Mouse (Mus musculus): ENCODE results near the gene Ntsr1. TPM values are rescaled to one million over a fixed set of nuclear protein-coding genes. Genes with fewer than 3 reads are reported as not detected.

Gene Ntsr1
- polyA plus RNA-seq, 1 experiment from 2014 or later, result 0.02 TPM

DNA sequence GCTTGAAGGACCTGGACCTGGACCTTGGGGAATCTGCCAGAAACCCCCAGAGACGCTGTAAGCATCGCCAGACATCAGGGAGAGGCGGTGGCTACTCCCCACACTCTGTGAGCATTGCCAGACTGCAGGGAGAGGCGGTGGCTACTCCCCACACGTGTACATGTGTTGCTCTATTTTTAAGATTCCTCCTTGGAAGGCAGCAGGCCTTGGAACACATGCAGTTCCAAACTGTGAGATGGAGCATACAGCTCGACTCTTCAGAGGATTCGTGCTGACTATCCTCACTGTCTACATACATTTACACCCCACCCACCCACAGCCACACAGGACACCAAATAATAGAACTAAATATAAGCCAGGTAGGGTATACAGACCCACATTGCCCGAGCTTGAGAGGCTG lies 3.9 kb upstream of the Ntsr1 start:
- WGBS (ENCODE audit: insufficient replicate concordance), result 46% methylated on average over 8 of the region's 8 CpGs
- no peaks in the 10 kb centered on the region for H3K9me3 ChIP-seq (replicated peaks; ENCODE audit: control insufficient read depth, low read length)

DNA sequence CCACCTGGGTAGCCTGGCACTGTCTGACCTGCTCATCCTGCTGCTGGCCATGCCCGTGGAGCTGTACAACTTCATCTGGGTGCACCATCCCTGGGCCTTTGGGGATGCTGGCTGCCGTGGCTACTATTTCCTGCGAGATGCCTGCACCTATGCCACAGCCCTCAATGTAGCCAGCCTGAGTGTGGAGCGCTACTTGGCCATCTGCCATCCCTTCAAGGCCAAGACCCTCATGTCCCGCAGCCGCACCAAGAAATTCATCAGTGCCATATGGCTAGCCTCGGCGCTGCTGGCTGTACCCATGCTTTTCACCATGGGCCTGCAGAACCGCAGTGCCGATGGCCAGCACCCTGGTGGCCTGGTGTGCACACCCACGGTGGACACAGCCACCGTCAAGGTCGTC lies 950 bp downstream of the Ntsr1 start:
- ATAC-seq (ENCODE audit: low read depth), result no peak
- no peaks in the 10 kb centered on the region for H3K4me1 ChIP-seq (ENCODE audit: control insufficient read depth, low read depth, low read length)
- H3K27me3 ChIP-seq (ENCODE audit: control insufficient read depth, insufficient read depth, low read depth, low read length), result peaks cover 25% of the 10 kb centered on the region
- no peak overlapping the region for H3K4me3 ChIP-seq (ENCODE audit: low read depth, low read length)
- H3K9me3 ChIP-seq (replicated peaks; ENCODE audit: control insufficient read depth, low read length), result no peaks in the 10 kb centered on the region
- WGBS (ENCODE audit: insufficient replicate concordance), result 37% methylated on average over 13 of the region's 13 CpGs
- no peak overlapping the region for H3K9ac ChIP-seq (ENCODE audit: low read depth, low read length)
- no peaks in the 10 kb centered on the region for H3K36me3 ChIP-seq (ENCODE audit: control insufficient read depth, insufficient read depth)
- H3K27ac ChIP-seq (ENCODE audit: low read length), result no peak overlapping the region
- no peak overlapping the region for H3K4me2 ChIP-seq (ENCODE audit: low read depth, low read length)

More for the DNA sequence above, 3.9 kb upstream of the Ntsr1 start:
- Histone ChIP-seq H3K27ac (ENCODE audit: low read length) (no peak overlapping the region), H3K36me3 (ENCODE audit: control insufficient read depth, insufficient read depth) (no peaks in the 10 kb centered on the region), H3K4me2 (ENCODE audit: low read depth, low read length) (no peak overlapping the region), H3K9ac (ENCODE audit: low read depth, low read length) (no peak overlapping the region), H3K4me3 (ENCODE audit: low read depth, low read length) (no peak overlapping the region), H3K27me3 (ENCODE audit: control insufficient read depth, insufficient read depth, low read depth, low read length) (peaks cover 24% of the 10 kb centered on the region), H3K4me1 (ENCODE audit: control insufficient read depth, low read depth, low read length) (no peaks in the 10 kb centered on the region)
- ATAC-seq (ENCODE audit: low read depth), result no peak

DNA sequence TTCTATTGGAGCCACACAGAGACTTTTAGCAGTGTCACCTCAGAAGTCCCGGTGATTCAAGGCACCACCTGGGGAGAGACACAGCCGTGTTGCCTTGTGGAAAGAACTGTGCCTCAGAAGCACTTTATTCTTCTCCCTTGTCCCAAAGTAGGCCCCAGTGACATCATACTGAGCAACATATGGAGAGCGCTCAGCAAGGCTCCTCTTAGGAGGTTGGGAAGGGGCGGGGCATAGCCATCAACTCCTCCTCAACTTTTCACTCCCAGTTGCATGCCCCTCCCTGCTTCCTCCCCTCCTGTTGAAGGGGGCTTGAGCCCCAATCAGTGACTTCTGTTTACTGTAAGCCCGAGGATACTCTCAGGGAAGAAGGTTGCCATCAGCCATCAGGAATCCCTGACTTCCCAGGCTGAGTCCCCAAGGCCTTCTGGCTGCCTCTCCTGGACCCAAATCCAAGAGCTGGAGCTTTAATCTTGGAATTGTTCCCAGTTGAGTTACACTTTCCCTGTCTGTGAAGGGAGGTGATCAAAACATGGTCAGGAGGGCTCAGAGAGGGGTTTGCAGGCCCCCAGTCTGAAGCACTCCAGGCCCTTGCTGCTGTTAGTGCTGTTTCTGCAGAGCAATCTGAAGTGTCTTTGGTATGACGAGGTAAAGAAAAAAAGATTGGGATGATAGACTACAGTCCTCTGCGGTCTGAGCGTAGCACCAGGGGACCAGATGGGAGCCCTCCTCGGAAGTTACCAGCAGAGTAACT lies 1.6 kb downstream of the Ntsr1 start:
- Histone ChIP-seq H3K9me3 (replicated peaks; ENCODE audit: control insufficient read depth, low read length) (no peaks in the 10 kb centered on the region), H3K9ac (ENCODE audit: low read depth, low read length) (no peak overlapping the region), H3K27ac (ENCODE audit: low read length) (no peak overlapping the region), H3K4me2 (ENCODE audit: low read depth, low read length) (no peak overlapping the region), H3K4me1 (ENCODE audit: control insufficient read depth, low read depth, low read length) (no peaks in the 10 kb centered on the region), H3K4me3 (ENCODE audit: low read depth, low read length) (no peak overlapping the region), H3K36me3 (ENCODE audit: control insufficient read depth, insufficient read depth) (no peaks in the 10 kb centered on the region), H3K27me3 (ENCODE audit: control insufficient read depth, insufficient read depth, low read depth, low read length) (peaks cover 25% of the 10 kb centered on the region)
- ATAC-seq (ENCODE audit: low read depth), result no peak
- WGBS (ENCODE audit: insufficient replicate concordance), result 25% methylated on average over 9 of the region's 9 CpGs

DNA sequence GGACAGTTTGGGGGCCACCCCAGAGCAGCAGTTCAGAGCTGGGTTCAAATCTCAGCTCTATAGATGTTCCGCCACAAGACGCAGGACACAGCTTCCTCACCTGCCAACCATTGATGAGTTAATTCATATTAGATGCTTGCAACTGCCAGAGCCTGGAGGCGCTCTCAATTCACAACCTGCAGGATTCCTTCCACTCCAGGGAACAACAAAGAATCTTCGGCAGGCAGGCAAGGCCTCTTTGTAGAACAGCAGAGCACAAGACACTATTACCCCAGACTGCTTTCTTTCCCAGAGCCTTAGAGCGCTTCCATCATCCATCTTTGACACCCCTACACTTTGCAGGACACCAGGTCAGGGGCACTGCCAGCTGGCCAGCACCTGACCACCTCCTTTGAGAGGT lies 6.5 kb downstream of the Ntsr1 start:
- WGBS (ENCODE audit: insufficient replicate concordance), result 61% methylated on average over 5 of the region's 5 CpGs
- no peak overlapping the region for H3K27ac ChIP-seq (ENCODE audit: low read length)
- no peaks in the 10 kb centered on the region for H3K36me3 ChIP-seq (ENCODE audit: control insufficient read depth, insufficient read depth)
- H3K9ac ChIP-seq (ENCODE audit: low read depth, low read length), result no peak overlapping the region
- no peaks in the 10 kb centered on the region for H3K27me3 ChIP-seq (ENCODE audit: control insufficient read depth, insufficient read depth, low read depth, low read length)
- no peak overlapping the region for H3K4me2 ChIP-seq (ENCODE audit: low read depth, low read length)
- H3K4me1 ChIP-seq (ENCODE audit: control insufficient read depth, low read depth, low read length), result no peaks in the 10 kb centered on the region
- H3K4me3 ChIP-seq (ENCODE audit: low read depth, low read length), result no peak overlapping the region
- H3K9me3 ChIP-seq (replicated peaks; ENCODE audit: control insufficient read depth, low read length), result no peaks in the 10 kb centered on the region
- no peak for ATAC-seq (ENCODE audit: low read depth)

DNA sequence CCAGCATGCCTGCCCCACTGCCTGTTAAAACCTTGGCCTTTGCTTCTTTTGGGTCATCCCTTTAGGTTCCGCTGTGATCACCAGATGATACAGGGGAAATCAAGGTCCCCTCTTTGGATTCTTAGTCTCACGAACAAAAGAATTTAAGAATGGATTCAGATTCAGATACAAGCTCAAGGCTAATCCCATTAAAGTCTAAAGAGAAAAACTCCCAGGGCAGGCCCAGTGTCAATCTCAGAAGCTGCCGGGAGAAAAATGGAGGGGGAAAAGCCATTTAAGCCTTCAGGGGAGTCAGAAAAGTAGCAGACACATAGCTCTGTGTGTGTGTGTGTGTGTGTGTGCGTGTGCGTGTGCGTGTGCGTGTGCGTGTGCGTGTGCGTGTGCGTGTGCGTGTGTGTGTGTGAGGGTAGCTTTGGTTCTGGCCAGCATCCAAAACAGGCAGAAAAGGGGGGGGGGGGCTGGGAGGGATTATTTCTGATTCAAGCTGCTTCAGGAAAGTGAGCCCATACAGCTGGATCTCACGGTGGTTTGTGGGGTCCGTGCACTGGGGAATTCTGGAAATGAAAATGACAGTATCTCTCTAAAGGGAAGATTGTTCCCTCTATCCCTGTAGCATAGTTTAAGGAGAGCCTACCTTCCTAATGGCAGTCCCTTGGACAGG lies 8.8 kb downstream of the Ntsr1 start:
- Histone ChIP-seq H3K36me3 (ENCODE audit: control insufficient read depth, insufficient read depth) (no peaks in the 10 kb centered on the region), H3K4me1 (ENCODE audit: control insufficient read depth, low read depth, low read length) (no peaks in the 10 kb centered on the region), H3K27ac (ENCODE audit: low read length) (no peak overlapping the region), H3K27me3 (ENCODE audit: control insufficient read depth, insufficient read depth, low read depth, low read length) (no peaks in the 10 kb centered on the region), H3K4me3 (ENCODE audit: low read depth, low read length) (no peak overlapping the region), H3K4me2 (ENCODE audit: low read depth, low read length) (no peak overlapping the region), H3K9ac (ENCODE audit: low read depth, low read length) (no peak overlapping the region), H3K9me3 (replicated peaks; ENCODE audit: control insufficient read depth, low read length) (no peaks in the 10 kb centered on the region)
- no peak for ATAC-seq (ENCODE audit: low read depth)
- 71% methylated on average over 14 of the region's 14 CpGs for WGBS (ENCODE audit: insufficient replicate concordance)

DNA sequence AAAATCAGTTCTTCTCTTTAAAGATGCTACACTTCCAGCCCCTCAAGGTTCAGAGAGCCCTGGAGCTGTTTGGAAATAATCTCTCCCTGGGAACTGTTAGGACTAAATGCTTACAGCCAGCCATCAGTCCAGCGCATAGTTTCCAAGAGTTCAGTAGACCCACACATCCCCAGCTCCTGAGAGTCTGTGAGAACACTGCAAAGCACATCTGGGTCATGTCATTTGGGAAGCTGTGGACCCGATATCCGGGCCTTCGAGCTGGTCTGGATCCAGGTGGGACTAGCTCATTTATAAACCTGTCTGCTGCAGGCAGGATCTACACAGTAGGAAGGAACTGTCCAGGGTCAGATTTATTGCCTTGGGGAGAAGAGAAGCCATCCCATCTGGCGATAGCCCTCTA lies 11.1 kb downstream of the Ntsr1 start:
- no peak overlapping the region for H3K27ac ChIP-seq (ENCODE audit: low read length)
- H3K4me3 ChIP-seq (ENCODE audit: low read depth, low read length), result no peak overlapping the region
- H3K9ac ChIP-seq (ENCODE audit: low read depth, low read length), result no peak overlapping the region
- no peaks in the 10 kb centered on the region for H3K36me3 ChIP-seq (ENCODE audit: control insufficient read depth, insufficient read depth)
- H3K4me1 ChIP-seq (ENCODE audit: control insufficient read depth, low read depth, low read length), result no peaks in the 10 kb centered on the region
- no peak overlapping the region for H3K4me2 ChIP-seq (ENCODE audit: low read depth, low read length)
- WGBS (ENCODE audit: insufficient replicate concordance), result 60% methylated on average over 5 of the region's 5 CpGs
- H3K9me3 ChIP-seq (replicated peaks; ENCODE audit: control insufficient read depth, low read length), result no peaks in the 10 kb centered on the region
- H3K27me3 ChIP-seq (ENCODE audit: control insufficient read depth, insufficient read depth, low read depth, low read length), result no peaks in the 10 kb centered on the region
- ATAC-seq (ENCODE audit: low read depth), result no peak

DNA sequence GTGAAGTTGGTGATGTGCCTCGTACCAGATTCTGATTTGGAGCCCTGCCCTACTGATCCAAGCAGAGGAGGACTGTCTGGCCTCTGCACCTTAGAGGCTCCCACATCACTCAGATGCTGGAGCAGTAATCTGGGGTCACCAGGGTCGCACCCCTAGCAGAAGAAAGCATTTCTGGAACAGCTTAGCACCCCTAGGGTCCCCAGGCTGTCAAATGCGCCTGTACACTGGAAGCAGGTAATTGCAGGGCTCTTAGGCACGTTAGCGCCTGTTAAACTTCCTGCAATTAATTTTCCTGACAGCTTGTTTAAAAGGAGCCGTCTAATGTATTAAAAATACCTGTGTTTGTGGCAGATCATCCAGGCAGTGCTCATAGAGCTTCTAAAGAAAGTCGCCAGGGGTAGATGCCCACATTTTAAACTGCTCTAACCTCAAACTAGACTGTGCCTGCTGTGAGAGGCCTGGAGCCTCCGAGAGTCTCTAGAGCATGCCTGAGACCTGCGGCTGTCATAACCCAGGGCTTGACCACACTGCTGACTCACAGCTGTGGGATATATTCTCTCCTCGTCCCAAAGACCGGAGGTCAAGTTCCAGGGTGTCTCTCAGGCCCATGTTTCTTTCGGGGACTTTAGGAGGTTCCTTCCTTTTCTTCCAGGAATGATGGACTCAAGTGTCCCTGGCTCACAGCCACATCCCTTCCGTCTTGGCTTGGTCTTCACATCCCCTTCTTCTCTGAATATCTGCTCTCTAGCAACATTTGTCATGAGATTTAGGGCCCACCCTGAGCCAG lies 12.3 kb downstream of the Ntsr1 start:
- no peaks in the 10 kb centered on the region for H3K9me3 ChIP-seq (replicated peaks; ENCODE audit: control insufficient read depth, low read length)
- no peak overlapping the region for H3K27ac ChIP-seq (ENCODE audit: low read length)
- WGBS (ENCODE audit: insufficient replicate concordance), result 31% methylated on average over 13 of the region's 13 CpGs
- no peak for ATAC-seq (ENCODE audit: low read depth)
- no peak overlapping the region for H3K4me2 ChIP-seq (ENCODE audit: low read depth, low read length)
- H3K9ac ChIP-seq (ENCODE audit: low read depth, low read length), result no peak overlapping the region
- no peaks in the 10 kb centered on the region for H3K36me3 ChIP-seq (ENCODE audit: control insufficient read depth, insufficient read depth)
- H3K4me3 ChIP-seq (ENCODE audit: low read depth, low read length), result no peak overlapping the region
- no peaks in the 10 kb centered on the region for H3K27me3 ChIP-seq (ENCODE audit: control insufficient read depth, insufficient read depth, low read depth, low read length)
- H3K4me1 ChIP-seq (ENCODE audit: control insufficient read depth, low read depth, low read length), result no peaks in the 10 kb centered on the region

DNA sequence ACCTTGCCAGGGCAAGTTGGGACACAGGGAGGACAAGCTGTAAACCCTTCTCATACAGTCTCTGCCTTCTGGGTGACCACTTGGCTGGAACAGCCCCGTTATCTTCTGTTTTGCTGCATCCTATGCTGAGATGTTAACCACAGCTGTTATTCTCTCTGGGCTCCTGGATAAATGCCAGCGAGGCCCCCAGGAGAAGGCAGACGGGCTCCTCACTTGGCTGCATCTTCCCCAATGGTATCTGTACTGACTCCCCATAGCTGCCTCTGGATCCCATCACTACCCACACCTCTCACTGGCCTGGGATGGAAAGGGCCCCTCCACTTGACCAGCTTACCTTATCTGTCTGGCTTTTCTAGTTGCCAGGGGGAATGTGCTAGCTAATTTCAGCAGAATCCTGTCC lies 13.2 kb downstream of the Ntsr1 start:
- Histone ChIP-seq H3K4me2 (ENCODE audit: low read depth, low read length) (no peak overlapping the region), H3K4me1 (ENCODE audit: control insufficient read depth, low read depth, low read length) (no peaks in the 10 kb centered on the region), H3K27me3 (ENCODE audit: control insufficient read depth, insufficient read depth, low read depth, low read length) (no peaks in the 10 kb centered on the region), H3K4me3 (ENCODE audit: low read depth, low read length) (no peak overlapping the region), H3K36me3 (ENCODE audit: control insufficient read depth, insufficient read depth) (no peaks in the 10 kb centered on the region), H3K9ac (ENCODE audit: low read depth, low read length) (no peak overlapping the region), H3K27ac (ENCODE audit: low read length) (no peak overlapping the region), H3K9me3 (replicated peaks; ENCODE audit: control insufficient read depth, low read length) (no peaks in the 10 kb centered on the region)
- ATAC-seq (ENCODE audit: low read depth), result no peak
- WGBS (ENCODE audit: insufficient replicate concordance), result 54% methylated on average over 3 of the region's 3 CpGs

DNA sequence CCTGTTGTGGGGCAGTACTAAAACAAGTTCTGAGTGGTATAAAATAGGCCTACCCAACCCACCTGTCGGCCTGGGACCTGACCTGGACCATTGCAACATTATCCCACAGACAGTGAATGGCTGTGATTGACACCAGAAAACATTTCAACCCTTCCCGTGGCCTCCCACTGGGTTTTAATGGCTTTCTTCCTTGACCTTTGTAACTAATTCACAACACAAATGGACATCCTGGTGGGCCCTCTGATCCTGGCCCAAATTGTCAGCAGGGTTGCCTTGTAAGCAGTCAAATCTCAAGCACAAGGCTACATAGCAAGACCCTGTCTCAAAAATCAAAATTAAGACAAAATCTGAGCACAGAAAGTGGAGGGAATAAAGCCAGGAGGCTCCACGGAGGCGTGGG lies 14.1 kb downstream of the Ntsr1 start:
- WGBS (ENCODE audit: insufficient replicate concordance), result 32% methylated on average over 4 of the region's 4 CpGs
- Histone ChIP-seq H3K4me2 (ENCODE audit: low read depth, low read length) (no peak overlapping the region), H3K4me1 (ENCODE audit: control insufficient read depth, low read depth, low read length) (no peaks in the 10 kb centered on the region), H3K9ac (ENCODE audit: low read depth, low read length) (no peak overlapping the region), H3K4me3 (ENCODE audit: low read depth, low read length) (no peak overlapping the region), H3K36me3 (ENCODE audit: control insufficient read depth, insufficient read depth) (no peaks in the 10 kb centered on the region), H3K9me3 (replicated peaks; ENCODE audit: control insufficient read depth, low read length) (no peaks in the 10 kb centered on the region), H3K27me3 (ENCODE audit: control insufficient read depth, insufficient read depth, low read depth, low read length) (no peaks in the 10 kb centered on the region), H3K27ac (ENCODE audit: low read length) (no peak overlapping the region)
- ATAC-seq (ENCODE audit: low read depth), result no peak
